Mouse (Mus musculus) layer of hippocampus, adult 6 months (tissue): ENCODE results near the gene Ccdc28b. TPM values are rescaled to one million over a fixed set of nuclear protein-coding genes. Genes with fewer than 3 reads are reported as not detected.

Experiments used
- long read RNA-seq, 2 experiments: library from polyadenylated mRNA; unstranded; transcript quantifications; one replicate each; pipeline ENCODE4 v2.0.0; 2019 to 2020
- polyA plus RNA-seq: library from polyadenylated mRNA; unstranded; fragments of <200 nt; fragmentation: Nextera tagmentation; gene quantifications from 2 replicates; pipeline ENCODE4 v1.2.3, GENCODE M21; 2021

The Ccdc28b gene
- 31.7 and 35.6 TPM in 2 replicates for polyA plus RNA-seq
- long read RNA-seq, experiment 1, transcript Ccdc28b-201 (6 exons, 879 nt), result major isoform, 17 of 29 reads
- long read RNA-seq, experiment 1, transcript Ccdc28b-202 (4 exons, 821 nt), result minor isoform, 6 of 29 reads
- long read RNA-seq, experiment 1, partial matches to known transcripts, result 1 of 29 reads
- long read RNA-seq, experiment 1, other reads (novel, unspliced or antisense), result 4 of 29 reads
- long read RNA-seq, experiment 2, transcript Ccdc28b-202 (4 exons, 821 nt), result major isoform, 6 of 19 reads
- long read RNA-seq, experiment 2, partial matches to known transcripts, result 4 of 19 reads
- long read RNA-seq, experiment 2, other reads (novel, unspliced or antisense), result 5 of 19 reads

DNA sequence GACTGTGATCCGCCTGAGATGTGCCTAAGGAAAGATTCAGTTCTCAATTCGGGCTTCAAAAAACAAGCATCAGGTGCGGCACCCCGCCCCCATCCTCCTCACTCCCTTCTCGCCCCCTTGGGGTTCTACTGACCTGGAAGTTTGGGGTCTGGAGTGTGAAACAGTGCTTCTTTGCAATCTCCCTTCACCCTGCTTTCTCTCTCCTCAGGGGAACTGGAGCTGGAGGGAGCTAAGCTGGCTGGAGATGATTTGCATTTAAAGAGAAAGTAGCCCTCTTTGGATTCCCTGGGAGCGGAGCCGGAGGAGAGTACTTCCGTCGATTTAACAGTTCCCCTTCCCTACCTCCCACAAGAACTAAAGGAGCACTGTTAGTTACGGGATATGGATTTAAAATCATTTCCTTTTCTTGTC, at the start of gene Ccdc28b:
Gene Ccdc28b, minus strand, starts transcription at position 267 of the 411 bp plus-strand sequence.

DNA sequence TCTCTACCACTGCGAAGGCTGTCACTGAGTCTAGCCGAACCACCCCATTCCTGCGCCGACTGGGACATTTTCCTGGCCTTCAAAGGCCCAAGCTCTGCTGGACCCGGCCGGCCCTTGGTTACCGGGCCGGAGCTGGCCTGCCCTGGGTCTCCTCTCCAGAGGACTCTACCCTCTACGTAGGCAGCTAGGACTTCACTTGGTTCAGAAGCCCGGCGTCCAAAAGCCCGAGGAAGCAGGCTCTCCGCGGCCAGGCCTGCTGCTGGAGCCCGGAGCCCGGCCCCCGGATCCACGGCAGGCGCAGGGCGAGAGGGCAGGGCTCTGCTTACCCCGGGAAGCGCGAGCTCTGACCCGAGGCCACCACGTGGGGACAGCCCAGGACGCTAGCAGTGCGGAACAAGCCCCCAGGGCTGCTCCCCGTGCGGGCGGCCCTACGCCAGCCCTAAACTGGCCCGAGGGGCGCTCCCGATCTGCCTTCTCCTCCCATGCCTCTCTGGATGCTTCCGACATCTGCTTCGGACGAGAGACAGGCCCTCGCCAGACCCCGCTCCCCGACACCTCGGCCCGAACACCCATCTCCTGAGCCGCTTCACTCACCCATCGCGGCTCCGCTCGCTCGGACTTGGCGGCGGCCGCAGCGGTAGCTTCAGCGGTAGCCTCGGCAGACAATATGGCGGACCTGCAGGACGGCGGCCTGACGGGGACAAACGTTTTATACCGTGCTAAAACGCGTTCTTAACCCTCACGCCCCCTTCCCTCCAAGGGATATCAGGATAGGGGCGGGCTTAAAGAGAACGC, 48.5 kb upstream of the Ccdc28b start, which contains the start of gene Kpna6:
Gene Kpna6, minus strand, starts transcription at position 685 of the 795 bp plus-strand sequence.

DNA sequence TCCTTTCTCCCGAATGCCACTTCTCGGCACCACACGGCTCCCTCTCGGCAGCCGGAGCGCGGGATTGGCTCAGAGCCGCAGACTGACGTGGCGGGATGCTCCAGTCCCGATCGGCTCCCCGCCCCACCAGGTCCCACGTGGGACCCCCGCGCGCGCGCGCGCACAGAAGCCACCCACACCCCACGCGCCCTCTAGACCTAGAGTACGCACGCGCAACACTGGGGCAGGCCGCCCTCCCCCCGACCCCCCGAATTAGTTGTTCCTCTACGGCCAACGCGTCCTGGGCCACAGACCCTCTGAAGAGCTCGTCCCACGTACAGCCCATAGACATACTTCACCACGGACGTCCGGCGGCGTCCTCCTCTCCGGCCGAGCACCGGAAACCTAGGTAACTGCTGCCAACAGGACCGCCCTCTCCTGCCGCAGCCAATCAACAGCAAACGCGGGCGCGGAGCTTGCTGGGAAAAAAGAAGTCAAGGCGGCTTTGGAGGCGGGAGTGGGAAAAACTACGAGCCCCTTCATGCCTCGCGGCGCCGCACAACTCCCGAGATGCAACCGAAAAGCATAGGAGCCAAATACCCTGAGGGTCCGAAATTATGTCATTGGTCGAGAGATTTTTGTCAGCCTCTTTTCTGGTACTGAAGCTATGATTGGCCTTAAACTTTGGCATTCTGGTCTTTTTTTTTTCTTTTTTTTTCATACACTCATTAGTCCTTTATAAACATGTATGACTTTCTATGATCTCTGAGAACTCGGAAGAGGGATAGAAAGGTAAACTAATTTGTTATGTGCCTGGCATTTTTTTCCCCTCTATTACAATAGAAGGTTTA, 17.1 kb upstream of the Ccdc28b start, which contains the start of gene Txlna:
Gene Txlna, minus strand, starts transcription at position 428 of the 830 bp plus-strand sequence.

GRCm38 (mm10) chr4:129618786-129619691, 4.7 kb downstream of the Ccdc28b start, which contains the start of gene Iqcc:
Iqcc (minus strand) TSS chr4:129619099.

GRCm38 (mm10) chr4:129614093-129614492, 9.7 kb downstream of the Ccdc28b start, which contains the start of gene Dcdc2b:
Dcdc2b (minus strand) TSS chr4:129614257.

DNA sequence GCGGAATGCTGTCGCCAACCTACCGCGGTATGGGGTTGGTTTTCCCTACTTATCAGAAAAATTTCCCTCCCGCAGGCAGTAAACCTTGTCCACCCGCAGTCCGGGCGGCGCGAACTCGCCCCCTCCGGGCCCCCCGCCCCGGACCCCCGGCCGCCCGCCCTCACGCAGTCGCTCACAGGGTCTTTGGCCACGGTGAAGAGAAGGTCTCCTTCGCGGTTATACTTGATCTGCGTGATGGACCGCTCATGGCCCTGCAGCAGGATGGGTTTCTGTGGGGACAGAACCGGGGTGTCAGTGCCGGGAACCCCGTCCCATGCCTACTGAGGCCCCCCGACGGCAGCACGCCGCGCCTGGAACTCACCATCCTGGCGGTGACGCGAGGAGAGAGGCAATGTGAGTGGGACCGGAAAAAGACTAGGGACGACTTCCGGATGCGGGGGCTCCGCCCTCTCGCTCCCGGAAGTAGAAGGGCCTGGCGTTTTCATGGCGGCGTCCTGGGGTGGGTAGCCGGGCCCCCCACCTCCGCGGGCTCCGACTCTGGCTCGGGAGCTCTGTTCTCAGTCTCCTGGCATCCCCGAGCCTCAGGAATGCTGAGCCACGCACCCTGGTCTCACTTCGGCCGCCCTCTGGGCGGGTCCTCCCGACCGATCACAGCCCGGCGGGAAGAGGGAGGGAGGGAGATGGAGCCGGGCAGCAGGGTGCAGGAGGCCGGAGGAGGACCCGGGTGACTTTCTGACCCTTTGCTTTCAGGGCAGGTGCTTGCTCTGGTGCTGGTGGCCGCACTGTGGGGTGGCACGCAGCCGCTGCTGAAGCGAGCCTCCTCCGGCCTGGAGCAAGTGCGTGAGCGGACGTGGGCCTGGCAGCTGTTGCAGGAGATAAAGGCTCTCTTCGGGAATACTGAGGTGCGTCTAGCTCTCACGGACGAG, 23.3 kb downstream of the Ccdc28b start, which contains the start of the genes Eif3i and Tmem234:
Gene Eif3i, minus strand, starts transcription at position 416 of the 926 bp plus-strand sequence.
Gene Tmem234, plus strand, starts transcription at position 436 of the 926 bp plus-strand sequence.

GRCm38 (mm10) chr4:129578466-129578865, 45.3 kb downstream of the Ccdc28b start, which contains the start of gene Fam167b:
Fam167b (minus strand) TSS chr4:129578549.

DNA sequence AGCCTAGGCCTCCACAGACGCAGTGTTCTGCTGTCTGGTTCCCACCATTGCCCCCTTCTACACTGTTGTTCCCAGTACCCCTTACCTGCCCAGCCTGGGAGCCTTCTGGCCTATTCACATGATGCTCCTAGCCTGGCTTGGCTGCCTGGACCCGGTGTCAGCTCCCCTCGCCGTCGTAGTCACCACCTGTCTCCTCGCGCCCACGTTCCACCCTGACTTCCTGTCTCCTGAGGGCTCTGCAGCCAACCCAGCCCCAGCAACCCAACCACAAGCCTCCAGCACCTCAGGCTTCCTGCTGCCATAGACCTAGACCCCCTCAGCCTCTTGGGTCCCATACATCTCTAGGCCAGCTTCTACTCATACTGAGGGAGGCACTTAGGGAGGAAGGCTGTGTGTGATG, 50.3 kb downstream of the Ccdc28b start, which contains the start of gene Lck:
Gene Lck, minus strand, starts transcription at position 212 of the 400 bp plus-strand sequence.

Other genes with a start within 250 kb of the Ccdc28b start
- gene Zbtb8a, start 245.8 kb downstream of the Ccdc28b start, polyA plus RNA-seq, result 4.4 and 4.9 TPM in 2 replicates
- gene Zbtb8b, start 183.1 kb downstream of the Ccdc28b start, polyA plus RNA-seq, result 1.9 and 2.1 TPM in 2 replicates
- gene Bsdc1, start 162.4 kb downstream of the Ccdc28b start, polyA plus RNA-seq, result 11.4 and 11.5 TPM in 2 replicates
- 0.15 TPM in 1 of 2 replicates, not detected in the other for gene Tssk3, start 132.9 kb downstream of the Ccdc28b start, polyA plus RNA-seq
- gene Fam229a, start 132.8 kb downstream of the Ccdc28b start, polyA plus RNA-seq, result 0.98 and 1.3 TPM in 2 replicates
- 33.1 and 41.3 TPM in 2 replicates for gene Marcksl1, start 110.4 kb downstream of the Ccdc28b start, polyA plus RNA-seq
- 16.9 and 18.2 TPM in 2 replicates for gene Hdac1, start 81.2 kb downstream of the Ccdc28b start, polyA plus RNA-seq
- 2.4 and 2.5 TPM in 2 replicates for gene Lck, start 50.3 kb downstream of the Ccdc28b start, polyA plus RNA-seq
- gene Fam167b, start 45.4 kb downstream of the Ccdc28b start, polyA plus RNA-seq, result 1.4 and 2.4 TPM in 2 replicates
- 270 and 298 TPM in 2 replicates for gene Eif3i, start 23.3 kb downstream of the Ccdc28b start, polyA plus RNA-seq
- gene Tmem234, start 23.3 kb downstream of the Ccdc28b start, polyA plus RNA-seq, result 181 and 186 TPM in 2 replicates
- 3.4 and 4.1 TPM in 2 replicates for gene Dcdc2b, start 9.7 kb downstream of the Ccdc28b start, polyA plus RNA-seq
- 28.4 and 35.0 TPM in 2 replicates for gene Iqcc, start 4.8 kb downstream of the Ccdc28b start, polyA plus RNA-seq
- gene Txlna, start 17.1 kb upstream of the Ccdc28b start, polyA plus RNA-seq, result 16.0 and 16.7 TPM in 2 replicates
- 9.9 and 11.1 TPM in 2 replicates for gene Kpna6, start 48.8 kb upstream of the Ccdc28b start, polyA plus RNA-seq
- gene Tmem39b, start 72.9 kb upstream of the Ccdc28b start, polyA plus RNA-seq, result 9.7 and 9.8 TPM in 2 replicates
- 30.5 and 30.6 TPM in 2 replicates for gene Khdrbs1, start 118.4 kb upstream of the Ccdc28b start, polyA plus RNA-seq
- gene Ptp4a2, start 187.3 kb upstream of the Ccdc28b start, polyA plus RNA-seq, result 166 and 230 TPM in 2 replicates